Mouse (Mus musculus) testis, adult 2 months (tissue): ENCODE data around the gene Dnajb3. TPM values are rescaled to one million over a fixed set of nuclear protein-coding genes. Genes with fewer than 3 reads are reported as not detected.

ENCODE experiments used
- H3K27ac ChIP-seq: fragments of 200-500 bp; 2 replicates; pipeline ENCODE4 v1.5.1; 2012; ENCODE audit warnings: low read depth, low read length; ENCODE audit not compliant: control insufficient read depth, insufficient read depth
- H3K27me3 ChIP-seq: fragments of 200-500 bp; 2 replicates; pipeline ENCODE4 v1.6.1; 2012; ENCODE audit warnings: mild to moderate bottlenecking, low read length, moderate library complexity; ENCODE audit not compliant: control insufficient read depth, insufficient read depth
- H3K36me3 ChIP-seq: fragments of 200-500 bp; 2 replicates; pipeline ENCODE4 v1.6.1; 2012; ENCODE audit warnings: mild to moderate bottlenecking, low read length; ENCODE audit not compliant: control insufficient read depth, insufficient read depth
- H3K4me1 ChIP-seq: fragments of 200-500 bp; 2 replicates; pipeline ENCODE4 v1.6.1; 2012; ENCODE audit warnings: low read length; ENCODE audit not compliant: control insufficient read depth, insufficient read depth
- H3K4me3 ChIP-seq: fragments of 200-500 bp; 2 replicates; pipeline ENCODE4 v1.5.1; 2012; ENCODE audit warnings: low read depth, mild to moderate bottlenecking, low read length, moderate library complexity, mixed read lengths; ENCODE audit not compliant: control insufficient read depth
- CTCF ChIP-seq: fragments of 200-500 bp; IDR thresholded peaks from 2 replicates; pipeline ENCODE4 v1.5.1; 2012; ENCODE audit warnings: low read depth, mild to moderate bottlenecking, inconsistent platforms, low read length, moderate library complexity; ENCODE audit not compliant: control insufficient read depth, insufficient read depth, insufficient replicate concordance
- POLR2A ChIP-seq: fragments of 200-500 bp; IDR thresholded peaks from 2 replicates; pipeline ENCODE4 v1.6.1; 2012; ENCODE audit warnings: low read depth, mild to moderate bottlenecking, inconsistent platforms, low read length, moderate library complexity; ENCODE audit not compliant: control insufficient read depth
- polyA plus RNA-seq: library from polyadenylated mRNA; depleted of rRNA; stranded (reverse); fragments of >200 nt; gene quantifications from 2 replicates; pipeline ENCODE4 v1.2.3, GENCODE M21; 2012

The Dnajb3 gene
- polyA plus RNA-seq, 1 experiment, result 1,175 TPM

- H3K27me3 ChIP-seq, result no peaks in the 10 kb centered on the region
- TF ChIP-seq CTCF (no peak), POLR2A (no peak)
- no peaks in the 10 kb centered on the region for H3K36me3 ChIP-seq
- no peak overlapping the region for H3K4me3 ChIP-seq
- H3K27ac ChIP-seq, result no peak overlapping the region
- H3K4me1 ChIP-seq, result no peaks in the 10 kb centered on the region
Observed at GRCm38 (mm10) chr1:88235894-88236415, 30.4 kb upstream of the Dnajb3 start.

GRCm38 (mm10) chr1:88235046-88235893 is 29.7 kb upstream of the Dnajb3 start:
- TF ChIP-seq POLR2A (no peak), CTCF (no peak)
- H3K27me3 ChIP-seq, result no peaks in the 10 kb centered on the region
- no peaks in the 10 kb centered on the region for H3K36me3 ChIP-seq
- no peak overlapping the region for H3K27ac ChIP-seq
- H3K4me1 ChIP-seq, result no peaks in the 10 kb centered on the region
- H3K4me3 ChIP-seq, result no peak overlapping the region

DNA sequence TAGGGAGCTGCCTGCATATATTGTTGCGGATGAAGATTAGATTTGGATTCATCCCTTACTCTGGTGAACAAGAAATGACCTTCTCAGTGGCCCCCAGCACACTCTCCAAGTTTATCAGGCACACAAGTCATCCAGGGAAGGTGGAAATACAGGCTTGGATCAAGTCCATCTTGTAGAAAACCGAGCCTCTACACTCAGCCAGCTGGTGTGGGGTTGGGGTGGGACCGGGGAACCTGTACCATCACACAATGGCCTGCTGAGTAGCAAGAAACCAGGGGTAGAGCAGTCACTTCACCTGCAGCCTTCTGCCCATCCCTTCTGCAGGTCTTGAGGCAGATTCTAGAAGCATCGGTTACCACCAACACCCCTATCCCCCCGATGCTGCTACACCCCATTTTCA is 29.1 kb upstream of the Dnajb3 start:
- Histone ChIP-seq H3K4me3 (no peak overlapping the region), H3K36me3 (no peaks in the 10 kb centered on the region), H3K27me3 (no peaks in the 10 kb centered on the region), H3K27ac (no peak overlapping the region), H3K4me1 (no peaks in the 10 kb centered on the region)
- TF ChIP-seq POLR2A (no peak), CTCF (no peak)

GRCm38 (mm10) chr1:88234248-88234610 is 28.6 kb upstream of the Dnajb3 start:
- H3K4me1 ChIP-seq, result no peaks in the 10 kb centered on the region
- TF ChIP-seq POLR2A (no peak), CTCF (no peak)
- H3K27ac ChIP-seq, result no peak overlapping the region
- H3K27me3 ChIP-seq, result no peaks in the 10 kb centered on the region
- H3K36me3 ChIP-seq, result no peaks in the 10 kb centered on the region
- no peak overlapping the region for H3K4me3 ChIP-seq

DNA sequence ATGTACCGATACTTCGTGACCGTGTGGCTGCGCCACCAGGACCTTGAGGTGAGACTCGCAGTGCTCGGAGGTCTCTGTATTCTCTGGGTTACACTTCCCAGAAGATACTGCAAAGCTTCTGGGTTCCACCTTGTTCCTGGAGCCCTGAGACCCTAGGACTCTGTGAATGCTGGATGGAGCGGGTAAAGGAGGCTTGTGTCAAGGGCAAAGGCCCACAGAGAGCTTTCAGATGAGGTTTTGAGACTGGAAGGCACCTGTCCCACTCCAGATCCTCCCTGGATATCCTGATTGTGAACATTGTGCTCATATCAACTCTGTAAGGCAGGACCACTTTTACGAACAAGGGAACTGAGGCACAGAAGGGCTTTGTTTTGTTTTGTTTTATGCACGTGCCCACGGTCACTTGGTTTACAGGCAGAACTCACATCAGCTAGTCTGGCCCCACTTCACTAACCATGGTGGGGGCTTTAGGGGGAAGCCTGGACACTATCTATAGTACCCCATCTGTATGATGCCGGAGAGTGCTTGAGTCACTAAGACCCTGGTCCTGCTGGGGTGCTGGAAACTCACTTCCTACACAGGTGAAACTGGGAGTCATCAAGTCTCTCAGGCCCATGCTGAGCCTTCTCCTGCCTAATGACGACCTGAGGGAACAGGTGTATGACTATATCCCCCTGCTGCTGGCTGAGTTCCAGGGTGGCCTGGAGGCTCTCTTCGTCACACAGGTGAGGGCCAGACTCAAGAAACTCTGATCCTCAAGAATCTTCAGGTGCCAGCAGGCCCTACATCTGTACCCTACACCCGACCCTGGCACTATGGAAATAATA is 28.1 kb upstream of the Dnajb3 start:
- Histone ChIP-seq H3K4me1 (no peaks in the 10 kb centered on the region), H3K27me3 (no peaks in the 10 kb centered on the region), H3K27ac (no peak overlapping the region), H3K36me3 (no peaks in the 10 kb centered on the region; the same call in 1 of the 2 replicates), H3K4me3 (no peak overlapping the region)
- TF ChIP-seq CTCF, result no peak

DNA sequence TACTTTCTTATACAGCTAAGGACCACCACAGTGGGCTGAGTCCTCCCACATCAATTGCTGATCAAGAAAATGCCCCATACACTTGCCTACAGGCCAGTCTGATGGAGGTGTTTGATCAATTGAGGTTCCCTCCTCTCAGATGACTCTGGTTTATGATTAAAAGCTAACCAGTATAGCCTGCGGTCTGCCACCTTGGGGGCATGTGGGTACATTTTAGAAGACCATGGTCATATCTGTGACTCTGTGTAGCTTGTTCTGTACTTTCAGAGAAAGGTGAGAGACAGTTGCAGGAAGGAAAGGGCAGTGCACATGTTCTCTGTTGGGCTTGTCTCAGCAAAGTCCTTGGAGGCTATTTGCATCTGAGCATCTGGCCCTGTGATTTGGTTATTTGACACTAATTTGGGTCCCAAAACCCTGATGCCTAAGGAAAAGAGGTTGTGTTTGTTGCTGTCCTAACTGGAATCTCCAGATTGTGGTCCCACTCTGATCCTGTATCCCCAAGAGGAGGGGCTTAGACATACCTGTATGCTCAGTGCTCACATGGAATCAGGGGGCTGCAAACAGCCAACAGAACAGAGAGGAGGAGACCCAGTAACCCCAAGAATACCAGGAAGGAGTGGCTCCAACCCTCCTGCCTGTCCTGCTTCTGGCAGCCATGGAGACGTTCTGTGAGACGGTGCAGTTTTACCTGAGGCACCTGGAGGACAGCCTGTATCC is 27.2 kb upstream of the Dnajb3 start:
- no peaks in the 10 kb centered on the region for H3K4me1 ChIP-seq
- no peaks in the 10 kb centered on the region for H3K27me3 ChIP-seq
- no peak overlapping the region for H3K4me3 ChIP-seq
- H3K27ac ChIP-seq, result no peak overlapping the region
- no peaks in the 10 kb centered on the region; the same call in 1 of the 2 replicates for H3K36me3 ChIP-seq
- no peak for TF ChIP-seq POLR2A

GRCm38 (mm10) chr1:88231803-88232499 is 26.4 kb upstream of the Dnajb3 start:
- no peaks in the 10 kb centered on the region; the same call in 1 of the 2 replicates for H3K36me3 ChIP-seq
- H3K27me3 ChIP-seq, result no peaks in the 10 kb centered on the region
- no peaks in the 10 kb centered on the region; the same call in 1 of the 2 replicates for H3K4me1 ChIP-seq
- H3K4me3 ChIP-seq, result no peak overlapping the region
- no peak overlapping the region for H3K27ac ChIP-seq
- no peak for TF ChIP-seq CTCF
- TF ChIP-seq POLR2A, result no peak
